ENCODE assay signal across 7 mouse cellular contexts in genomic region chr9:21424631-21425555, GRCm38 (mm10). TPM values are rescaled to one million over a fixed set of nuclear protein-coding genes. Genes with fewer than 3 reads are reported as not detected.
DNase-seq lines count a peak whose midpoint lies in the region; ATAC-seq and TF ChIP-seq lines count a peak whose summit lies in the region.

Dnm2 (plus strand) TSS chr9:21424908.

- peak within 1 kb of the TSS; percentile 75 for H3K4me2 ChIP-seq in intestine, postnatal 0 days (replicated peaks; ENCODE audit: low read depth)
- H3K4me2 ChIP-seq in midbrain, embryonic 12.5 days (replicated peaks): peak within 1 kb of the TSS; percentile 92

- H3K9me3 ChIP-seq in embryonic facial prominence, embryonic 10.5 days: no peaks in the 10 kb centered on the region
- no peaks in the 10 kb centered on the region for H3K9me3 ChIP-seq in intestine, postnatal 0 days (ENCODE audit: control insufficient read depth)
- no peaks in the 10 kb centered on the region for H3K9me3 ChIP-seq in midbrain, embryonic 12.5 days

- H3K4me3 ChIP-seq in embryonic facial prominence, embryonic 10.5 days: peak within 1 kb of the TSS; percentile 95
- peak within 1 kb of the TSS; percentile 92 for H3K4me3 ChIP-seq in intestine, postnatal 0 days (ENCODE audit: low read depth, low read length)
- H3K4me3 ChIP-seq in midbrain, embryonic 12.5 days: peak within 1 kb of the TSS; percentile 94
- H3K4me3 ChIP-seq in small intestine, adult 2 months (ENCODE audit: low read depth, low read length): peak within 1 kb of the TSS; percentile 93

- TF ChIP-seq CTCF in intestine, postnatal 0 days (IDR thresholded peaks at IDR 0.05; ENCODE audit: low read depth): no peak
- TF ChIP-seq CTCF in small intestine, adult 2 months (IDR thresholded peaks at IDR 0.05; ENCODE audit: extremely low read depth, insufficient read length, insufficient replicate concordance, low read depth, low read length): no peak

- H3K36me3 ChIP-seq in embryonic facial prominence, embryonic 10.5 days (replicated peaks): peaks cover 26% of the 10 kb centered on the region
- peaks cover 14% of the 10 kb centered on the region; the same call in 1 of the 2 replicates for H3K36me3 ChIP-seq in intestine, postnatal 0 days (ENCODE audit: control insufficient read depth, insufficient read depth)
- H3K36me3 ChIP-seq in midbrain, embryonic 12.5 days: peaks cover 16% of the 10 kb centered on the region
- H3K36me3 ChIP-seq in small intestine, adult 2 months (ENCODE audit: control insufficient read depth, insufficient read depth, low read length): peaks cover 2% of the 10 kb centered on the region; the same call in 1 of the 2 replicates

- peaks cover 23% of the 10 kb centered on the region for H3K4me1 ChIP-seq in embryonic facial prominence, embryonic 10.5 days
- peaks cover 8% of the 10 kb centered on the region; the same call in 1 of the 2 replicates for H3K4me1 ChIP-seq in intestine, postnatal 0 days (replicated peaks; ENCODE audit: control insufficient read depth, insufficient read depth, low read length)
- peaks cover 16% of the 10 kb centered on the region for H3K4me1 ChIP-seq in midbrain, embryonic 12.5 days
- H3K4me1 ChIP-seq in small intestine, adult 2 months (ENCODE audit: control insufficient read depth, insufficient read depth, insufficient read length, low read length): peaks cover 19% of the 10 kb centered on the region

- H3K27me3 ChIP-seq in embryonic facial prominence, embryonic 10.5 days (replicated peaks; ENCODE audit: low read depth, poor library complexity, severe bottlenecking): no peaks in the 10 kb centered on the region
- no peaks in the 10 kb centered on the region for H3K27me3 ChIP-seq in intestine, postnatal 0 days (replicated peaks; ENCODE audit: control insufficient read depth, insufficient read depth, low read length)
- H3K27me3 ChIP-seq in midbrain, embryonic 12.5 days: no peaks in the 10 kb centered on the region
- no peaks in the 10 kb centered on the region for H3K27me3 ChIP-seq in small intestine, adult 2 months (ENCODE audit: control insufficient read depth, insufficient read depth, low read length)

- H3K9ac ChIP-seq in intestine, postnatal 0 days (ENCODE audit: low read depth, low read length): peak within 1 kb of the TSS; percentile 93
- peak within 1 kb of the TSS; percentile 90 for H3K9ac ChIP-seq in midbrain, embryonic 12.5 days (replicated peaks)

- intact Hi-C loops in left cerebral cortex, postnatal 4 days (cut with DNase I): loop anchor here (5.0 kb wide), 1 partner anchor 47 kb away; no protein-coding TSS in a partner anchor

- peak; percentile 91 for TF ChIP-seq POLR2A in small intestine, adult 2 months (IDR thresholded peaks at IDR 0.05; ENCODE audit: low read depth, low read length)

- ATAC-seq in intestine, postnatal 0 days: peak; percentile 98
- peak; percentile 99 for ATAC-seq in midbrain, embryonic 12.5 days (ENCODE audit: low FRiP score, low read depth)

- DNase-seq in adrenal gland, postnatal 10 days: peak; percentile 97
- DNase-seq in embryonic facial prominence, embryonic 10.5 days (ENCODE audit: low spot score): peak; percentile 96
- DNase-seq in gonadal fat pad, adult 2 months (ENCODE audit: low read depth): peak; percentile 98
- DNase-seq in left cerebral cortex, postnatal 4 days: peak; percentile 95

- under 1% methylated on average over 82 of the region's 82 CpGs for WGBS in embryonic facial prominence, embryonic 10.5 days
- under 1% methylated on average over 74 of the region's 82 CpGs for WGBS in intestine, postnatal 0 days
- WGBS in midbrain, embryonic 12.5 days: under 1% methylated on average over 81 of the region's 82 CpGs
- under 1% methylated on average over 82 of the region's 82 CpGs for WGBS in small intestine, adult 2 months

- peak within 1 kb of the TSS; percentile 87 for H3K27ac ChIP-seq in embryonic facial prominence, embryonic 10.5 days (replicated peaks)
- H3K27ac ChIP-seq in intestine, postnatal 0 days (ENCODE audit: low read depth, low read length): peak within 1 kb of the TSS; percentile 95
- H3K27ac ChIP-seq in midbrain, embryonic 12.5 days (replicated peaks): peak within 1 kb of the TSS; percentile 84
- H3K27ac ChIP-seq in small intestine, adult 2 months (ENCODE audit: insufficient read depth, low read depth, low read length): peak within 1 kb of the TSS; percentile 89

RNA-seq across cellular contexts. Expression of gene Dnm2, which starts in this region (rescaled TPM):
- total RNA-seq in adrenal gland, postnatal 10 days (2021): 10 to 100 TPM; 79.1 to 94.7 TPM
- polyA plus RNA-seq in embryonic facial prominence, embryonic 10.5 days (2016; fragmentation: Nextera tagmentation; extraction: Ambion mirVana): 72.9 and 73.7 TPM in 2 replicates
- polyA plus RNA-seq in gonadal fat pad, adult 2 months (2012; rRNA removed): 81.3 and 90.0 TPM in 2 replicates
- polyA plus RNA-seq in intestine, postnatal 0 days (2015; fragmentation: Nextera tagmentation; extraction: Ambion mirVana): 69.6 and 74.7 TPM in 2 replicates
- 10 to 100 TPM; 87.1 to 92.7 TPM for total RNA-seq in left cerebral cortex, postnatal 4 days (2021)
- 76.6 and 76.7 TPM in 2 replicates for polyA plus RNA-seq in midbrain, embryonic 12.5 days (2016; fragmentation: Nextera tagmentation; extraction: Ambion mirVana)
- 179 and 517 TPM in 2 replicates for polyA plus RNA-seq in small intestine, adult 2 months (2012; rRNA removed)

Comparison
In these comparisons a context has a peak if more than half of its experiments do, and no peak if none do; other contexts are left out.
1. Peak in every context shown above with its lines: DNase-seq, ATAC-seq, H3K4me3 ChIP-seq and H3K27ac ChIP-seq.